Mouse (Mus musculus): ENCODE data around the gene Cpne7. TPM values are rescaled to one million over a fixed set of nuclear protein-coding genes. Genes with fewer than 3 reads are reported as not detected.

Cpne7 gene
- total RNA-seq, 2 experiments from 2014 or later = 0.13 TPM; not detected in 1

Small RNA genes within 50 kb of the gene (microRNA-seq; reads per million reads assigned to microRNA genes)
- gene Mir7079 (ENCODE audit: borderline replicate concordance in 2 of 2) (0 reads per million in 2 experiments), gene Mir7080 (ENCODE audit: borderline replicate concordance in 2 of 2) (0 reads per million in 2 experiments)

Other genes with a start within 250 kb of the Cpne7 start
- 10 to 100 TPM; 43.5 to 51.1 TPM for gene Ankrd11, start 75.1 kb upstream of the Cpne7 start, total RNA-seq (2021)
- gene Spg7, start 54.4 kb upstream of the Cpne7 start, total RNA-seq (2021) = 10 to 100 TPM; 60.5 to 66.3 TPM
- 100 to 1,000 TPM; 366 to 379 TPM for gene Rpl13, start 15.0 kb upstream of the Cpne7 start, total RNA-seq (2021)
- 1 to 10 TPM; 1.4 to 1.8 TPM for gene Sult5a1, start 40.9 kb downstream of the Cpne7 start, total RNA-seq (2021)
- 10 to 100 TPM; 11.0 to 16.1 TPM for gene Dpep1, start 68.9 kb downstream of the Cpne7 start, total RNA-seq (2021)
- 10 to 100 TPM; 36.7 to 52.8 TPM for gene Chmp1a, start 95.4 kb downstream of the Cpne7 start, total RNA-seq (2021)
- gene Spata33, start 95.5 kb downstream of the Cpne7 start, total RNA-seq (2021) = 1 to 10 TPM in 1 of 2 experiments, under 1 TPM in 1; 0.91 to 1.2 TPM
- gene Cdk10, start 107.5 kb downstream of the Cpne7 start, total RNA-seq (2021) = 10 to 100 TPM; 10.1 to 12.0 TPM
- 1 to 10 TPM; 1.4 to 1.5 TPM for gene Spata2l, start 118.9 kb downstream of the Cpne7 start, total RNA-seq (2021)
- 1 to 10 TPM; 5.2 to 6.5 TPM for gene Zfp276, start 136.8 kb downstream of the Cpne7 start, total RNA-seq (2021)
- 10 to 100 TPM; 12.2 to 13.7 TPM for gene Vps9d1, start 137.0 kb downstream of the Cpne7 start, total RNA-seq (2021)
- 1 to 10 TPM in 1 of 2 experiments, under 1 TPM in 1; 0.51 to 1.3 TPM for gene Fanca, start 201.2 kb downstream of the Cpne7 start, total RNA-seq (2021)
- gene Spire2, start 215.3 kb downstream of the Cpne7 start, total RNA-seq (2021) = under 1 TPM; 0.19 to 0.49 TPM

All from gastrocnemius, postnatal 25 days (tissue).